Mouse (Mus musculus): ENCODE measurements around the gene Glis3.

Gene Glis3

DNA sequence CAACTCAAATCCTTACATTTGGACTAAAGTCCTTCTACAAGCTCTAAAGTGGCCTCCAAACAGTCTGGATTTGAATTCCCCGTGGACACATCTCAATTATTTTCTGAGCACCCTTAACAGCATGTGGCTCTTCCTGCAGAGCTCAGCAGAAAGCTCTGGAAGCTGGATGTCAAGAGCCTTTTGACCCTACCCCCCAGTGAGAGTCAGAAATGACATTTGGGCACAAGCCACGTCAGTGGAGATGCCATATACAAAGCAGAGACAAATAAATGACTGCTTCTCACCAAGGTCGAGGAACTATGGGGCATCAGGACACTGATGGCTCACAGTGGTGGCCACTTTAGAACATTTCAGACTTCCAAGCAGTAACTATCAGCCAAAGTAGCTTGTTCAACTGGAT lies 146.3 kb downstream of the Glis3 start:
- DNase-seq (ENCODE audit: low spot score in 2 of 2): no peak

GRCm38 (mm10) chr19:28531750-28532149 lies 148.1 kb downstream of the Glis3 start:
- no peak for DNase-seq (ENCODE audit: low spot score in 2 of 2)

GRCm38 (mm10) chr19:28530846-28531245 lies 149.0 kb downstream of the Glis3 start:
- peak in 1 of 2 experiments; percentile 18 for DNase-seq (ENCODE audit: low spot score in 2 of 2)

GRCm38 (mm10) chr19:28529006-28529405 lies 150.9 kb downstream of the Glis3 start:
- no peak for DNase-seq (ENCODE audit: low spot score in 2 of 2)

- DNase-seq (ENCODE audit: low spot score in 2 of 2): no peak
Measured at GRCm38 (mm10) chr19:28527446-28527845, 152.4 kb downstream of the Glis3 start.

DNA sequence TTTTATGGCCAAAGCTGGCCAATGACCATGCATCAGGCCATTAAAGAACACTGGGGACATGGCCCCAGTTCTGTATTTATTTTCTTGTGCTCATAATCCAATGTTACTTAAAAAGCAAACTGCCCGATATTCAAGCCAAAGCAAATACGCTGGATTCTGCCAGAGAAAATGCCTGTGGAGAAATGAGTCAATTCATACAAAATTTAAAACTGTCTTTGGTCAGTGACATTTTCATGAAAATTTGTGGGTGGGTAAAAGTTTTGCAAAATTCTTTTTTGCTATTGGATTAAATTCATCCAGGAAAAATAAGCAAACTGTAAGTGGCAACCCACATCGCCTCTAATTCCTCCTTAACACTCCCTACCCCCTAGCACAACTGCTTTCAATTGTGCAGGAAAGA lies 154.5 kb downstream of the Glis3 start:
- DNase-seq (ENCODE audit: low spot score in 2 of 2): no peak

DNA sequence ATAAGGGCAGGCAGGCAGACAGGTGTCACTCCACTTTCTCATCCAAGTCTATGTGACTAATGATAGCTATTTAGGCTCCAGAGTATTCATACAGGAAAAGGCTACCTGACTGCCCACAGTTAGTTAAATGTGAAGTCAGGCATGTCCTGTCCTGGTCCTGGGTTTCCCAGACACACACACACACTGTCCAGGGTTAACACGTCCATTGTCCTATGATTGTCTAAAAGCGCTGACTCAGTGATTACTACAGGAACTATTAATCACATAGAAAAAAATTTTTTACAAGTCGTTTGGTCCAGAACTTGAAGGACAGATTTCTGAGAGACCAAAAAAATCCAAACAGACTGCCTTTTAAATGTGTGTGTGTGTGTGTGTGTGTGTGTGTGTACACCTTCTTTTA lies 157.6 kb downstream of the Glis3 start:
- DNase-seq (ENCODE audit: low spot score in 2 of 2): no peak

DNA sequence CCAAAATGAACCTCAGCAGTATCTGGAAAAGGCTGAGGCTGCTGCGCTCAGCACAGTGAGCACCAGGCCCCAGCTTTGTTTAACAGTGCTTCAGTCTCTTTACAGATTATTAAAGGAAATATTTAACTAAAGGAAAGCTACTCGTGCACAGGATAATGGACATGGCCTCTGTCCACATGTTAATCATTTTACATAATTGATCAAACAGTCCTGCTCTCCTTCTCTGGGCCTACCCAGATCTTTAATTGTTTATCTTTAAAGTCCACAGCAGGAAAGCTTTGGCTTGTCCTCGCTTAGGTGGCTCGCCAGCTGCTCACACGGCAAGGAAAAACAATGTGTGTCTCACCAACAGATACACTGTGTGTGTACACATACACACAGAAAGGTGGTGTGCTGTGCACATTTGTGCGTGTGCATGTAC lies 159.1 kb downstream of the Glis3 start:
- no peak for DNase-seq (ENCODE audit: low spot score in 2 of 2)

- DNase-seq (ENCODE audit: low spot score in 2 of 2): no peak
Measured at GRCm38 (mm10) chr19:28520128-28520745, 159.6 kb downstream of the Glis3 start.

DNA sequence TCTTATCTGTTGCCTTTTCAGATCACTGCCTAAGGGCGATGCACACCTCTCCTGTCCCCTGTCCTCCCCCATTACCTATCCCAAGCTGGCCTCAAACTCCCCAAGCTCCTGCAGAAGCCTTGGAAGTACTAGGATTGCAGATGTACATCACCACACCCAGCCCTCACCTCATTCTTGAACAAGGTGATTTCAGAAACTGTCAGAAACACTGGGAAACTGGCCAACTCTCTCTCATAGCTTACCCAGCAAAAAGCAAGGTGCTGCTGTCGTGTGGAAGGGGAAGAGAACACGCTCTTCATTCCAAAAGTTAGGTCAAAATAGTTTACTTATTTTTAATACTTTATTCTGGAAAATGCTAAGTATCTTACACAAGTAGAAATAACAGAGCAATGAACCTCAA lies 160.6 kb downstream of the Glis3 start:
- no peak for DNase-seq (ENCODE audit: low spot score in 2 of 2)

DNA sequence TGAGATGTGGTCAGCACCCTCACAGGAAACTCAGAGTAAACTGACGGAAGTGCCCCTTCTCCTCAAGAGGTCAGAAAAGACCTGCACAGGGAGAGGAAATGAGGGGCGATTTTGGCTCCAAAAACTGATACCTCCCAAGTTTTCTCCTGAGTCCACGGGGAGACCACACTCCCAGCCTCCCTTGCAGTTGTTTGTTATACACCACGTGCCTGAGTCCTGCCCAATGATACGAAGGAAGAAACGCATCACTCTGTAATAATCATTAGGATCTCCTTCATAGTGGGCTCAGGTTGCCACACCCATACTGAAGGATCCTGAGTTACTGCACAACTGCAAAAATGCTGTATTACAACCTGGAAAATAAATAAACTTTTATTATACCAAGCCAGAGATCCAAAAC lies 161.0 kb downstream of the Glis3 start:
- no peak for DNase-seq (ENCODE audit: low spot score in 2 of 2)

- DNase-seq (ENCODE audit: low spot score in 2 of 2): no peak
Measured at GRCm38 (mm10) chr19:28518266-28518665, 161.6 kb downstream of the Glis3 start.

- DNase-seq (ENCODE audit: low spot score in 2 of 2): no peak
Measured at GRCm38 (mm10) chr19:28517464-28518080, 162.3 kb downstream of the Glis3 start.

DNA sequence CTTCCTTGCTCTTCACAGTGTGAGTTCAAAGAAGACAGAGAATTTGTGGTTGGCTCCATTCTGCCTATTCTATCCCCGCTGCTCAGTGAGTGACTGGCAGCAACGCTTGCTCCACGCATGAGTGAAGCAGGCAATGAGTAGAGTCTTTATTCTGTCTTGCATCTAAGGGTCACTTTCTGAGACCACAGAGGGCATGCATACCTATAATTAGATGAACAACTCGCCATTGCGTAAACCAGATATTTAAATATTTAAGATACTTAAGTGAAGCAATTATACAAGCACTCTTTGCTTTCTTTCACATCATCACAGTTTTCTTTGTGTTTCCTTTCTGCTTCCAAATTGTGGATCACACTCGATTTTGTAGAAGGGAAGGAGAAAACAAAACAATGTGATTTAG lies 163.4 kb downstream of the Glis3 start:
- no peak for DNase-seq (ENCODE audit: low spot score in 2 of 2)

DNA sequence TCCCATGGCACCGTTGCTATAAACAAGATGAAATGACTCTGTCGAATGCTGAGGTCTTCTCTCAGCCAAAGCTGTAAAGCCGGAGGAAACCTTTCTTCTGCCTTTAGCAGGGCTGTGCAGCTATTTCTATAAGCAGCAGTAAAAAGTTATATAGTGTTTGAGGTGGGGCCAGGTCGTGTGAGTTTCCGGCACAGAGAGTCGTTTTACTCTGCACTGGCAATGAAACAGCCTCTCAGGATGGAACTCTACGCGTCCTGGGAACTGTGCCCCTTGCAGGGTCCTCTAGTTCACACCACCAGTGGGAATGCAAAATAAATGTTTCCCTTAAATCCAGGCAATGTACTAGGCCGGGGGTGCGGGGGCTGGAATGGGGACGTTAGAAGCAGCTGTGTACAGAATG lies 167.4 kb downstream of the Glis3 start:
- no peak for DNase-seq (ENCODE audit: low spot score in 2 of 2)

DNA sequence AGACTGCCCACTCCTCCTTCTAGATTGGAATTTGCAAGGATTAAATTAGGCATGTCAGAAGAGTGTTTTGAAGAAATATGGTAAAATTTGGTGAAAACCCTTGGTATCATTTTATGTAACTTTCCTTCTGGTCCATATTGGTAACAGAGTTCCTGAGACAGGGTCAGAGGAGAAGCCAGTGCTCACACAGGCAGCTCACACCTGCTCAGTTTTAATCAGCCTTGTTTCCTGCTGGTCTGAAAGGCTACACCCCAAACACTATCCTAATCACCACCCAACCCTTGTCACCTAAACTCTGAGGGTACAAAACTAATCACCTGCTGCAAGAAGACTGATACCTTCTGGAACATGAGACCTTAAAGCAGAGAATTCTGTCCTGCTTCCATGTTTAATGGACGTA lies 168.0 kb downstream of the Glis3 start:
- DNase-seq (ENCODE audit: low spot score in 2 of 2): no peak

- DNase-seq (ENCODE audit: low spot score in 2 of 2): no peak
Measured at GRCm38 (mm10) chr19:28505376-28505775, 174.5 kb downstream of the Glis3 start.

GRCm38 (mm10) chr19:28503011-28503410 lies 176.9 kb downstream of the Glis3 start:
- no peak for DNase-seq (ENCODE audit: low spot score in 2 of 2)

- DNase-seq (ENCODE audit: low spot score in 2 of 2): no peak
Measured at GRCm38 (mm10) chr19:28500975-28501374, 178.9 kb downstream of the Glis3 start.

DNA sequence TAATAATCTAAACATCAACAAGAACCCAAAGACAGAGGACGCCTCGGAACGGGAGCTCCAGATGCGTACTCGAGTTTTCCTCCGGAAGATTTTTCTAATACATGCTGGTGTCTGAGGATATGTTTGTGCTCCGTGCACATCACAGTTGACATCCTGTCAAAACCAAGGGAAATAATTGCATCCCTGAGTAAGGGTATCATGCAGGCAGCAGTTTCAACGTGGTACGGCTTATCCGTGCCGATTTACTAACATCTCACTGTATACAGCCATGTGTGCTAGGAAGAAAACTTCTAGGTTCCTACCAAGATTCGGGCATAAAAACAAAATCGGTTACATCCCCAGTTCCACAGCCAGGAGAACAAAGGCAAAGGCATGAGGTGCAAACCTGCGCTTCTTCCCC lies 179.4 kb downstream of the Glis3 start:
- no peak for DNase-seq (ENCODE audit: low spot score in 2 of 2)

DNA sequence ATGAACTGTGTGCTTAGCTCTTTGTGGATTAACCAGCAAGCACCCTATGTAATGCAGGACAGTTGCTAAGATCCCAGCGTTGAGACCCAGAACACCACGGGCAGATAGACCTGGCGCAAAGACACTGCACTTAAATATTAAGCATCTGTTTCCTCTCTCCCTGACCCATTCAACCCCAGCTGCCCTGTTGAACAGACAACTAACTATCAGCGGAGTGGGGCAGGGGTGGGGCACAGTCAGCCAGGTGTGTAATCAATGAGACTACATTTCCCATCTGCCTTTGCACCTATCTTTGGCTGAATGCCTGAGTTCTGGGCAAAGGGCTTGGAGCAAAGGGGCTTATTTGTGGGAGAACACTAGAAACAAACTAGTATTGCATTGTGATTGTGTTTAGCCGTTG lies 180.1 kb downstream of the Glis3 start:
- DNase-seq (ENCODE audit: low spot score in 2 of 2): no peak

DNA sequence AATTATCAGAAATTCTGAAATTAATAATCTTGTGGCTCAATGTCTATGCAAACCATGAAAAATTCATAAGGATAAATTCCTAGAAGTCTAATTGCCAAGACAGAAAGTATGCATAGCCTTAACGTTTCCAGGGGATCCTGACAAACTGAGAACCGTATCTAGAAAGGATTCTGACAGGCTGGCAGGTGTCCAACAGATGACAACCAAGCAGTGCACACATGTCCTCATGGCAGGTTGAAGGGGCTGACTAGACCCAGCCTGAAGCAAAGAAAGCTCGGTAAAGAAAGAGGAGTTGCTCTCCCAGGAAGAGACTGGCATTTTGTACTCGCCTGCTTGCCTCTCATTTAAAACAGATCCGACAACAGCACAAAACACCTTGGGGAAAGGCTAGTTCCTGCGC lies 184.0 kb downstream of the Glis3 start:
- DNase-seq (ENCODE audit: low spot score in 2 of 2): no peak

DNA sequence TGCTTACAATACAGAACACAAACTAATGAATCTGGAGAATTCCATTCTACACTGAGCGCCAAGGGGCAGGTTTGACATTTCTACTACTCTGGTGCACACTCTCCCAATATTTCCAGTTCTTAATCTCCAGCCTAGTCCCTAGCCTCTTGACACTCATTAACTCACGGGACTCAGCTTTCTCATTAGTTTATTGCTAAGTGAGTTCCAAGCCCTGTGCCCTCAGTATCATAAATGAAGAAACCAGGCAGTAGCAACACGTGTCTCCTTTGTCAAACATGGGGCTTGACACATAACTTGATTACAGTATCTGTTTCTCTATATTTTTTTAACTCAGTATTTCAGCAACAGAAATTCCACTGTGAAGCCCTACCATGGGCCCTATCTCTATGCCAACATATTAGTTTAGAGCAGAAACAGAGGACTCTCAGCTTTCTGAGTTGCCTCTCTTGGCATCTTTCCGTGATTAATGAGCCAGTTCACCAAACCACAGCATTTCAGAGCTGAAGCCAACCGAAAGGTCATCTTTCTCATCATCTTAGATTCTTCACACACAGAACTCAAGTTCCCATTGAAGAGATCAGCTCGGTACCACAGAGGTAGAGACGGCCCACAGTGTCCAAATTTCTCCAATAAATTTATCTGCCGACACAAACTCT lies 186.1 kb downstream of the Glis3 start:
- no peak for DNase-seq (ENCODE audit: low spot score in 2 of 2)

Measured in spleen, postnatal 14 days (tissue).